Mouse (Mus musculus): ENCODE data around the gene Dbf4. TPM values are rescaled to one million over a fixed set of nuclear protein-coding genes. Genes with fewer than 3 reads are reported as not detected.

The Dbf4 gene
- total RNA-seq, 1 experiment from 2014 or later = 21.9 TPM

DNA sequence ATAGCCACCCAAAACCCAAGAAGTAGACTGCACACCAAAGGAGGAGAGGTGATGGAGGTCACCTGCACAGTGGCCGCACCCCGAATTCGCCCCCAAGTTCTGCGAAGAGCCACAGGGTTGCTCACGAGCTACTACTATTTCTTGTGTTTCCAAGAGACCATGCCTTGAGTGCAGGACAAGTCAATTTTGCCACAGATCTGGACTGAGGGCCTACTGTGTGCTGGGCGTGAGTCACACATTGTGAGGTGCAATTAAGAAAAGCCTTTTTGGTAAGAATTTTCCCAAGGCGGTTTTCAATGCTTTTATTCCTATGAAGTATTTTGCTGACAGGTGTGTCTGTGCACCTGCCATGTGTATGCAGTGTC is 54.2 kb downstream of the Dbf4 start:
- ATAC-seq (ENCODE audit: extremely low read depth, insufficient number of reproducible peaks, low FRiP score, poor library complexity, severe bottlenecking) = no peak

GRCm38 (mm10) chr5:8367614-8368327 is 54.7 kb downstream of the Dbf4 start, which contains the start of gene Adam22:
Gene Adam22 (minus strand): TSS chr5:8368160.
- no peak for ATAC-seq (ENCODE audit: extremely low read depth, insufficient number of reproducible peaks, low FRiP score, poor library complexity, severe bottlenecking)

DNA sequence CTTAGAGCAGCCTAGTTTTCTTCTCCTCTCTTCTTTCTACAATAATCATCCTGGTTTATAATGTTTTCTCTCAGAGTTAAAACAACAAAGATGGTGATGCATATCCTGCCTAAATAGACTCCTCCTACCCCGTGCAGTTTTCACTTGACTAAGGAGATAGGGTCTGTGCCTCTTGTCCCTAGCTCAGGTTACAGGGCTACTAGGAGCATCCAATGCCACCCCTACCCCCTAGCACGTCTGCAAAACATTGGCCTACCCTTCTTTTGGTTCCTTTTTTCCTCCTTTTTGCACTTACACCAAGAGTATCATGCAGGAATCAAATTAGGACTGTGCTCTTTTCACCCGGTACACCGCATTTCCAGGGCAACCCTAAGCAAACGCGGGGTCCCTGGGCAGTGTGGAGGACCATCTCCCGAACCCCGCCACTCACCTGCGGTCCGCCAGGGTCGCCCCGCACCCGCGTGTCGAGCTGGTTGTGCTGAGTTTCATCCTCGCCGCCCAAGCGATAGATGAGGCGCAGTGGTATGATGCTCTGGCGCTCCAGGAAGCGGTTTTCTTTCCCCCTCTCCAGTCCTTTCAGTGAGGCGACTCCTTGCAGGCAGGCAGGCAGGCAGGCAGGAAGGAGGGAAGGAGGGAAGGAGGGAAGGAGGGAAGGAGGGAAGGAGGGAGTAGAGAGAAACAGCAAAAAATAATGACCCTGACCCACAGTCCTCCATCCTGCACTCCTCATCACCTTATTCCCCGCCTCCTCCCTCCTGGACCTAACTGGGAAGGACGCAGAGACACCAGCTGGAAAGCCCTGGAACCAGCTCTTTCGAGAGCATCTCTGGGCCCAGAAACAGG is 55.5 kb downstream of the Dbf4 start:
- ATAC-seq (ENCODE audit: extremely low read depth, insufficient number of reproducible peaks, low FRiP score, poor library complexity, severe bottlenecking) = no peak

DNA sequence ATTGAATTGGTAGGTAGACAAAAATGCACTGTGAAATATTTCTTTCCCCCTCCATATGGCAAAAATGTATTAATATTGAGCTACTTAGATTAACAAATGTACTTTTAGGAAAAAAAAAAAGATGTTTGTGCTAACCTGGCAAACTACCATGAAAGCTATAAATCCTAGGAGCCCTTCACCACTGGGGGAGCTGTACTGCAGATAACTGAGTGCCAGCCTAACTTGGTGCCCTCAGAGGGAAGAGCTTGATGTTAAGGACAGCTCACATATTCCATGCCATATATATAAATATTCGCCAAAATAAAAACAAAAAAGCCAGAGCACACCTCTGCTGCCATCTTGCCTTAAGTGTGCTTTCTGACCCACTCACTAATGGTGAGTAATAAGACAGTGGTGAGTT is 60.2 kb downstream of the Dbf4 start:
- no peak for ATAC-seq (ENCODE audit: extremely low read depth, insufficient number of reproducible peaks, low FRiP score, poor library complexity, severe bottlenecking)

GRCm38 (mm10) chr5:8357677-8358076 is 64.8 kb downstream of the Dbf4 start:
- no peak for ATAC-seq (ENCODE audit: extremely low read depth, insufficient number of reproducible peaks, low FRiP score, poor library complexity, severe bottlenecking)

- ATAC-seq (ENCODE audit: extremely low read depth, insufficient number of reproducible peaks, low FRiP score, poor library complexity, severe bottlenecking) = no peak
Measured at GRCm38 (mm10) chr5:8356885-8357651, 65.4 kb downstream of the Dbf4 start.

DNA sequence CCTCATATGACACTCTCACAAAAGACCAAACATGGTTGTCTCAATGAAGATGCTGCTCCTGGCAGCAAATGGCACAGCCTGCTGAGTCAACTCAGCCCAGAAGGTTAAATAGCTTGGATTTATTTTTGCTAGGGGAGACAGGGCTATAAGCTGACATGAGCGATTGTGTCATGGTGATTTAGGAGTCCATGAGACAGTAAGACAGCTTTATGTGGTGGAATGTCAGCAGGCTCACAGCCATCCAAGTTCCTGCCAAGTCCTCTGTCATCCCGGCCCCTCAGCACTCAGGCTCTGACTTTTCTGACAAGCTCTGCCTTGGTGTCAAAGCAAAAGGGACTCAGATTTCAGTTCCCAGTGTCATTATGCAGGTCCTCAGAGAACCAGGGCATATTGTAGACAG is 66.2 kb downstream of the Dbf4 start:
- ATAC-seq (ENCODE audit: extremely low read depth, insufficient number of reproducible peaks, low FRiP score, poor library complexity, severe bottlenecking) = no peak

- ATAC-seq (ENCODE audit: extremely low read depth, insufficient number of reproducible peaks, low FRiP score, poor library complexity, severe bottlenecking) = no peak
Measured at GRCm38 (mm10) chr5:8349557-8349956, 73.0 kb downstream of the Dbf4 start.

Other genes starting within 250 kb of the Dbf4 start
- gene Adam22, start 54.6 kb downstream of the Dbf4 start, total RNA-seq (2017) = not detected in 2 replicates
- gene Slc25a40, start 134 bp upstream of the Dbf4 start, total RNA-seq (2017) = 13.5 and 14.1 TPM in 2 replicates
- gene Rundc3b, start 200.2 kb upstream of the Dbf4 start, total RNA-seq (2017) = 0.93 and 0.98 TPM in 2 replicates
- gene Abcb1a, start 237.4 kb upstream of the Dbf4 start, total RNA-seq (2017) = 0.98 and 2.8 TPM in 2 replicates